Mouse (Mus musculus) kidney, postnatal 4 days (tissue): ENCODE measurements at regions not wholly inside any gene's neighbourhood (a gene's known extent, or its start where the extent isn't known, plus 50 kb on each side); places are given as distances from the start of the nearest gene placed in this dataset.

Experiments used
- DNase-seq, 2 experiments: peaks; one replicate each; pipeline ENCODE4 v3.0.0; 2021; ENCODE audit warnings: mixed read lengths in 2 of 2

- DNase-seq = peak in 1 of 2 experiments; percentile 5
Observed at GRCm38 (mm10) chr4:48725660-48726348, 62.5 kb downstream of the Cavin4 start.

- DNase-seq = no peak
Observed at GRCm38 (mm10) chr4:48726349-48726835, 63.1 kb downstream of the Cavin4 start.

- DNase-seq = peak; percentile 36 to 52
Observed at GRCm38 (mm10) chr4:48734854-48735564, 71.7 kb downstream of the Cavin4 start.

- no peak for DNase-seq
Observed at GRCm38 (mm10) chr4:48746237-48746636, 82.9 kb downstream of the Cavin4 start.

GRCm38 (mm10) chr4:48749566-48749965 is 86.3 kb downstream of the Cavin4 start:
- no peak for DNase-seq

GRCm38 (mm10) chr4:48750087-48750486 is 86.8 kb downstream of the Cavin4 start:
- no peak for DNase-seq

GRCm38 (mm10) chr4:48754466-48755171 is 91.3 kb downstream of the Cavin4 start:
- DNase-seq = peak; percentile 37 to 50

GRCm38 (mm10) chr4:48760625-48761024 is 97.3 kb downstream of the Cavin4 start:
- DNase-seq = no peak

- DNase-seq = no peak
Observed at GRCm38 (mm10) chr4:48766458-48766857, 103.1 kb downstream of the Cavin4 start.

- peak in 1 of 2 experiments; percentile 19 for DNase-seq
Observed at GRCm38 (mm10) chr4:48770403-48770953, 107.2 kb downstream of the Cavin4 start.

- DNase-seq = peak; percentile 56 to 68
Observed at GRCm38 (mm10) chr4:48770954-48771665, 107.8 kb downstream of the Cavin4 start.

GRCm38 (mm10) chr4:48771836-48772235 is 108.5 kb downstream of the Cavin4 start:
- no peak for DNase-seq

GRCm38 (mm10) chr4:48779202-48779905 is 116.0 kb downstream of the Cavin4 start:
- peak; percentile 85 to 86 for DNase-seq

- DNase-seq = no peak
Observed at GRCm38 (mm10) chr4:48779955-48780354, 116.6 kb downstream of the Cavin4 start.

- no peak for DNase-seq
Observed at GRCm38 (mm10) chr4:48781099-48781498, 117.8 kb downstream of the Cavin4 start.

- no peak for DNase-seq
Observed at GRCm38 (mm10) chr4:48782686-48783085, 119.4 kb downstream of the Cavin4 start.

GRCm38 (mm10) chr4:48791096-48791495 is 127.8 kb downstream of the Cavin4 start:
- DNase-seq = no peak

- peak in 1 of 2 experiments; percentile 11 for DNase-seq
Observed at GRCm38 (mm10) chr4:48803777-48804176, 140.5 kb downstream of the Cavin4 start.

- no peak for DNase-seq
Observed at GRCm38 (mm10) chr4:48808571-48808970, 145.3 kb downstream of the Cavin4 start.

- no peak for DNase-seq
Observed at GRCm38 (mm10) chr4:48833718-48834117, 170.4 kb downstream of the Cavin4 start.

GRCm38 (mm10) chr4:48842777-48843214 is 179.5 kb downstream of the Cavin4 start:
- DNase-seq = peak; percentile 40 to 54

GRCm38 (mm10) chr4:48871105-48871504 is 188.0 kb upstream of the Plppr1 start:
- DNase-seq = no peak
